In the genomic region with DNA sequence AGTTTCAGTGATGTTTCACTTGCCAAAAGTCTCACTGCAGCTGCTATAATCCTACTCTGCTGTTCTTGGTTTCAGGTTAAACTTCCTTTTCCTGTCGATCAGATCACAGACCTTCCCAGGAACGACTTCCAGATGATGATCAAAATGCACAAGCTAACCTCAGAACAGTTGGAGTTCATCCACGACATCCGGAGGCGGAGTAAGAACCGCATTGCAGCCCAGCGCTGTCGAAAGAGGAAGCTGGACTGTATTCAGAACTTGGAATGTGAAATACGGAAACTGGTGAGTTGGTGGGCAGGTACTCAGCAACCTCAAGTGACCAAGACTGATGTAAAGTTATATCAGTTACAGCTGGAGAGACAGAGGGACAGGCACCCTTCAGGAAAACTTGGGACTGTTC, we compare ENCODE assay signal across 18 mouse cellular contexts. TPM values are rescaled to one million over a fixed set of nuclear protein-coding genes. Genes with fewer than 3 reads are reported as not detected.
DNase-seq lines count a peak whose midpoint lies in the region; ATAC-seq and TF ChIP-seq lines count a peak whose summit lies in the region.
"Had no signal": no experiment of that assay in that cellular context is flagged by ENCODE, and none has a peak within 500 bp of the region (broad histone marks: within the 10 kb centered on the region; RNA-seq: fewer than 3 reads in every experiment).

No protein-coding gene starts in this region.

- DNase-seq in limb, embryonic 14.5 days (ENCODE audit: low spot score): peak; percentile 24
- DNase-seq in limb, embryonic 10.5 days (ENCODE audit: low spot score): no peak
- DNase-seq in NIH3T3 (ENCODE audit: low read depth): peak; percentile 50
- peak; percentile 36 for DNase-seq in forelimb bud, embryonic 11.5 days (ENCODE audit: low read depth, low spot score)
- no peak for DNase-seq in left cerebral cortex, adult 18-20 months (ENCODE audit: low spot score in 2 of 2)
- DNase-seq in left cerebral cortex, adult 11 months (ENCODE audit: low spot score): no peak
- DNase-seq in Muller cell, postnatal 12 days (ENCODE audit: inconsistent ontology term): no peak
- DNase-seq: cerebellum, postnatal 10 days; forebrain, postnatal 0 days; liver, embryonic 13.5 days; right cerebral cortex, postnatal 4 days had no signal

- 36% methylated on average over 9 of the region's 9 CpGs for WGBS in limb, embryonic 14.5 days
- WGBS in limb, embryonic 10.5 days: 56% methylated on average over 9 of the region's 9 CpGs

- no peak overlapping the region for H3K4me2 ChIP-seq in limb, embryonic 14.5 days (replicated peaks; ENCODE audit: low read depth, low read length, severe bottlenecking)
- H3K4me2 ChIP-seq: hindbrain, embryonic 15.5 days; liver, embryonic 13.5 days had no signal

- ATAC-seq in limb, embryonic 14.5 days (ENCODE audit: low FRiP score, low read depth): no peak
- ATAC-seq: forebrain, postnatal 0 days; midbrain, embryonic 16.5 days had no signal

- no peaks in the 10 kb centered on the region for H3K4me1 ChIP-seq in limb, embryonic 14.5 days (ENCODE audit: control insufficient read depth, insufficient read depth, low read length)
- peaks cover 13% of the 10 kb centered on the region for H3K4me1 ChIP-seq in limb, embryonic 10.5 days
- peaks cover 13% of the 10 kb centered on the region for H3K4me1 ChIP-seq in megakaryocyte, embryonic 14.5 days

- H3K9ac ChIP-seq in limb, embryonic 14.5 days (ENCODE audit: low read depth, low read length, severe bottlenecking): no peak overlapping the region
- H3K9ac ChIP-seq: forebrain, postnatal 0 days; hindbrain, embryonic 15.5 days; liver, embryonic 13.5 days had no signal

- H3K9me3 ChIP-seq in limb, embryonic 14.5 days (ENCODE audit: control insufficient read depth, low read length): no peaks in the 10 kb centered on the region
- H3K9me3 ChIP-seq in limb, embryonic 10.5 days (replicated peaks): no peaks in the 10 kb centered on the region
- H3K9me3 ChIP-seq in megakaryocyte, embryonic 14.5 days: no peaks in the 10 kb centered on the region
- H3K9me3 ChIP-seq: hindbrain, embryonic 15.5 days; liver, embryonic 13.5 days had no signal

- H3K27ac ChIP-seq in limb, embryonic 14.5 days (replicated peaks; ENCODE audit: low read depth, low read length): no peak overlapping the region
- H3K27ac ChIP-seq in limb, embryonic 10.5 days: no peak overlapping the region
- H3K27ac ChIP-seq: hindbrain, embryonic 15.5 days; kidney, postnatal 0 days; liver, embryonic 13.5 days had no signal

- H3K4me3 ChIP-seq in limb, embryonic 14.5 days (replicated peaks; ENCODE audit: low read length): no peak overlapping the region
- no peak overlapping the region for H3K4me3 ChIP-seq in limb, embryonic 10.5 days
- H3K4me3 ChIP-seq in megakaryocyte, embryonic 14.5 days (replicated peaks): peak overlapping the region; percentile 19
- H3K4me3 ChIP-seq: hindbrain, embryonic 15.5 days; liver, embryonic 13.5 days had no signal

- H3K27me3 ChIP-seq in limb, embryonic 14.5 days (ENCODE audit: control insufficient read depth, insufficient read depth, low read length): no peaks in the 10 kb centered on the region
- H3K27me3 ChIP-seq in limb, embryonic 10.5 days (ENCODE audit: low read depth, poor library complexity, severe bottlenecking): no peaks in the 10 kb centered on the region
- peaks cover 11% of the 10 kb centered on the region for H3K27me3 ChIP-seq in megakaryocyte, embryonic 14.5 days (replicated peaks)
- H3K27me3 ChIP-seq: hindbrain, embryonic 15.5 days; liver, embryonic 13.5 days had no signal

- no peak for TF ChIP-seq POLR2A in limb, embryonic 14.5 days (IDR thresholded peaks at IDR 0.05; ENCODE audit: borderline replicate concordance, extremely low read depth, insufficient read depth, insufficient read length)

- H3K36me3 ChIP-seq in limb, embryonic 14.5 days (ENCODE audit: control insufficient read depth, insufficient read depth, low read length): peaks cover 8% of the 10 kb centered on the region
- H3K36me3 ChIP-seq in limb, embryonic 10.5 days: peaks cover 44% of the 10 kb centered on the region
- no peaks in the 10 kb centered on the region for H3K36me3 ChIP-seq in megakaryocyte, embryonic 14.5 days (replicated peaks; ENCODE audit: low read length)
- H3K36me3 ChIP-seq: liver, embryonic 13.5 days had no signal

RNA-seq across cellular contexts. Expression of a gene that starts 27.4 kb away (rescaled TPM):
- polyA plus RNA-seq in limb, embryonic 14.5 days (2012; rRNA removed): not detected in 2 replicates
- not detected in 2 replicates for polyA plus RNA-seq in limb, embryonic 14.5 days (2014; fragmentation: Nextera tagmentation; extraction: Ambion mirVana)
- polyA plus RNA-seq in limb, embryonic 10.5 days (2016; fragmentation: Nextera tagmentation; extraction: Ambion mirVana): not detected in 2 replicates
- polyA plus RNA-seq in megakaryocyte, embryonic 14.5 days (2012; ENCODE audit: insufficient read depth, low replicate concordance): not detected in 2 replicates
- total RNA-seq in left cerebral cortex, adult 18-20 months (2021): not detected
- total RNA-seq: layer of hippocampus, postnatal 25 days had no signal
- polyA plus RNA-seq: brain, embryonic 14.5 days; forebrain, postnatal 0 days; heart, embryonic 14.5 days; kidney, postnatal 0 days; liver, embryonic 13.5 days had no signal

RNA-seq across cellular contexts. Expression of a gene that starts 40.1 kb away (rescaled TPM):
- 10.5 and 13.6 TPM in 2 replicates for polyA plus RNA-seq in limb, embryonic 14.5 days (2012; rRNA removed)
- polyA plus RNA-seq in limb, embryonic 14.5 days (2014; fragmentation: Nextera tagmentation; extraction: Ambion mirVana): 55.2 and 56.0 TPM in 2 replicates
- 61.5 and 84.6 TPM in 2 replicates for polyA plus RNA-seq in limb, embryonic 10.5 days (2016; fragmentation: Nextera tagmentation; extraction: Ambion mirVana)
- polyA plus RNA-seq in megakaryocyte, embryonic 14.5 days (2012; ENCODE audit: insufficient read depth, low replicate concordance): 0.37 TPM in 1 of 2 replicates, not detected in the other
- total RNA-seq in left cerebral cortex, adult 18-20 months (2021): 1 to 10 TPM; 9.0 to 9.7 TPM

Comparison
In these comparisons a context has a peak if more than half of its experiments do, and no peak if none do; other contexts are left out.
1. DNase-seq: peak in limb, embryonic 14.5 days (single experiment), NIH3T3 (single experiment) and forelimb bud, embryonic 11.5 days (single experiment); none in limb, embryonic 10.5 days (single experiment), left cerebral cortex, adult 18-20 months (0 of 2), left cerebral cortex, adult 11 months (single experiment) and Muller cell, postnatal 12 days (single experiment).